Mouse (Mus musculus) hindbrain, embryonic 15.5 days (tissue): ENCODE measurements at regions not wholly inside any gene's neighbourhood (a gene's known extent, or its start where the extent isn't known, plus 50 kb on each side); places are given as distances from the start of the nearest gene placed in this dataset.

ENCODE experiments used
- ATAC-seq: fragments of 200-750 bp; cut with Nextera tagmentation; 2 replicates; pipeline ENCODE4 v1.8.0; 2017; ENCODE audit warnings: low read depth, moderate number of reproducible peaks, moderate TSS enrichment; ENCODE audit not compliant: low FRiP score
- H3K27ac ChIP-seq: fragments of 300-500 bp; sonication (generic); replicated peaks from 2 replicates; pipeline ENCODE4 v1.5.1; 2015; ENCODE audit warnings: mild to moderate bottlenecking, inconsistent platforms
- H3K27me3 ChIP-seq: fragments of 300-500 bp; sonication (generic); 2 replicates; pipeline ENCODE4 v1.6.1; 2015; ENCODE audit warnings: control low read depth, inconsistent platforms
- H3K36me3 ChIP-seq: fragments of 300-500 bp; sonication (generic); 2 replicates; pipeline ENCODE4 v1.6.1; 2015; ENCODE audit warnings: control low read depth, inconsistent platforms
- H3K4me1 ChIP-seq: fragments of 300-500 bp; sonication (generic); replicated peaks from 2 replicates; pipeline ENCODE4 v1.6.1; 2015; ENCODE audit warnings: control low read depth, inconsistent platforms
- H3K4me2 ChIP-seq: fragments of 300-500 bp; sonication (generic); 2 replicates; pipeline ENCODE4 v1.6.1; 2015; ENCODE audit warnings: moderate library complexity, mild to moderate bottlenecking, inconsistent platforms
- H3K4me3 ChIP-seq: fragments of 300-500 bp; sonication (generic); 2 replicates; pipeline ENCODE4 v1.5.1; 2015; ENCODE audit warnings: mild to moderate bottlenecking, inconsistent platforms
- H3K9ac ChIP-seq: fragments of 300-500 bp; sonication (generic); 2 replicates; pipeline ENCODE4 v1.6.1; 2015; ENCODE audit warnings: inconsistent platforms
- H3K9me3 ChIP-seq: fragments of 300-500 bp; sonication (generic); 2 replicates; pipeline ENCODE4 v1.6.1; 2016; ENCODE audit warnings: control low read depth, inconsistent platforms
- WGBS: fragments of 180-500 bp; shearing (Covaris S2); methylation state at CpG from one replicate; pipeline ENCODE4 v1.1.7; 2015; 5-methylcytosine and 5-hydroxymethylcytosine counted together

DNA sequence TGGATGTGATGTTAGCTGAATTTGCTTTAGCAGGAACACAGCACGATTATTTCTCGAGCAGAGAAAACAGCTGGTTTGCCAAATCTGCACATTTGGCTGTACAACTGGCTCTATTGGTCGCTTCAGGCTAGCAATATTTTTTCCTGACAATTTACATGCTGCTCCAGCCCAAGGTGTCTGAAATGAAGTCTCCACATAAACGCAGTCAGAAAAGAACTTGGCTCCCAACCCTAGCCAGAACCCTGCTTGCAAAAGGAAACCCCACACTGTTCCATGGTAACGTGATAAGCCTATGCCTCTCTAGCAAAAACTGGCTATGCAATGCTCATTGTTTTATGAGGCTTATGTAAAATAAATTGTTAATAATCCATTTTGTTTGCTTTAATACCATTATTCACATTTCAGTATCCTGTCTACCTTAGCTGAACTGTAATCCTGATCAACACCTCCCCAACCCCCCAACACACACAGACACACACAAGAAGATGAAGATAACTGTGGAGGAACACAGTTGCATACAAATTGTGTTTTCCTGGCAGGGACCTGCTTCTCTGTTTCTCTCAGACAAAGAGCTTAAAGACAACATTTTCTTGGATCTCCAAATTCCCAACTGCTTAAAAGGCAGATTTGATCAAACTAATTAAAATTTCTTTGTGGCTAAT is 79.3 kb upstream of the Chl1 start:
- Histone ChIP-seq H3K27ac (peak overlapping the region; percentile 74), H3K27me3 (no peaks in the 10 kb centered on the region), H3K4me3 (no peak overlapping the region), H3K9me3 (no peaks in the 10 kb centered on the region), H3K4me2 (peak overlapping the region; percentile 19; the same call in 1 of the 2 replicates), H3K4me1 (0 out of 2 replicates have a peak, but pooled peaks cover 7% of the 10 kb centered on the region), H3K36me3 (no peaks in the 10 kb centered on the region), H3K9ac (no peak overlapping the region)
- WGBS, result 32% methylated on average over 5 of the region's 5 CpGs
- peak; percentile 94 for ATAC-seq

DNA sequence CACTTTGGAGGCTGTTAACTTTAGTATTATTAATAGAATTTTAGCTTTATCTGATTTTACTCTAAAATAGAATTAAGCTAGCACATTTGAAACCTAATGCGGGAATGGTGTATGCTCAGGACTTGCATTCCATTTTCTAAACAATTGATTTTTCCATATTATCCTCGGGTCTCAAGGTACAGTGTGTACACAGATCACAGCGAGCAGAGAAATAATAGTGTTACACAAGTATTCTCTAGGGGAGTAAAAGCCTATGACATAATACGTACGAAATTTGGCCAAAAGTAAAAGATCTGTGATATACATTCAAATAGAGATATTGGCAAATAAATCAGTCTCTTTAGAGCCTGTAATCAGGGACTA is 78.8 kb upstream of the Chl1 start:
- 0 out of 2 replicates have a peak, but pooled peaks cover 7% of the 10 kb centered on the region for H3K4me1 ChIP-seq
- H3K36me3 ChIP-seq, result no peaks in the 10 kb centered on the region
- no peaks in the 10 kb centered on the region for H3K9me3 ChIP-seq
- no peaks in the 10 kb centered on the region for H3K27me3 ChIP-seq
- ATAC-seq, result 0 out of 2 replicates have a peak, but pooled peaks have one; percentile 55
- H3K27ac ChIP-seq, result peak overlapping the region; percentile 74
- no peak overlapping the region for H3K4me3 ChIP-seq
- H3K4me2 ChIP-seq, result no peak overlapping the region
- WGBS, result 53% methylated on average over 5 of the region's 5 CpGs
- H3K9ac ChIP-seq, result no peak overlapping the region
